Mouse (Mus musculus): ENCODE data around the gene Mrtfb.

GRCm38 (mm10) chr16:13239544-13239943 lies 16.7 kb upstream of the Mrtfb start:
- TF ChIP-seq CTCF (IDR thresholded peaks at IDR 0.05; ENCODE audit: control insufficient read depth, insufficient read depth, insufficient replicate concordance, low read depth, low read length) (no peak), POLR2A (IDR thresholded peaks at IDR 0.05; ENCODE audit: control insufficient read depth, low read depth, low read length) (no peak)
